Mouse (Mus musculus) CH12.LX (cell line): ENCODE data around the gene Ucp2.

ENCODE experiments used
- CTCF ChIP-seq, 2 experiments: IDR thresholded peaks in 1 of 2; conservative IDR thresholded peaks in 1 of 2; 2 replicates each; pipeline ENCODE4 v1.5.1; 2011 to 2012; ENCODE audit warnings: low read depth in 2 of 2, low read length in 2 of 2, improper control_type of control experiment in 1 of 2, inconsistent platforms in 1 of 2, mild to moderate bottlenecking in 1 of 2, moderate library complexity in 1 of 2
- EP300 ChIP-seq: IDR thresholded peaks from 2 replicates; pipeline ENCODE4 v1.6.1; 2011; ENCODE audit warnings: low read length, improper control_type of control experiment
- HCFC1 ChIP-seq: IDR thresholded peaks from 2 replicates; pipeline ENCODE4 v1.6.1; 2012; ENCODE audit warnings: low read depth, mild to moderate bottlenecking, inconsistent platforms, low read length, improper control_type of control experiment
- IRF4 ChIP-seq: IDR thresholded peaks from 2 replicates; pipeline ENCODE4 v1.6.1; 2014; ENCODE audit warnings: low read depth, mild to moderate bottlenecking, inconsistent platforms, low read length, improper control_type of control experiment
- JUND ChIP-seq: conservative IDR thresholded peaks from 2 replicates; pipeline ENCODE4 v1.6.1; 2011; ENCODE audit warnings: low read depth, low read length, improper control_type of control experiment
- KAT2A ChIP-seq: IDR thresholded peaks from 2 replicates; pipeline ENCODE4 v1.6.1; 2012; ENCODE audit warnings: low read length, improper control_type of control experiment, inconsistent platforms; ENCODE audit not compliant: insufficient replicate concordance
- MAX ChIP-seq: IDR thresholded peaks from 2 replicates; pipeline ENCODE4 v1.6.1; 2011; ENCODE audit warnings: low read length, improper control_type of control experiment
- MAZ ChIP-seq: IDR thresholded peaks from 2 replicates; pipeline ENCODE4 v1.6.1; 2012; ENCODE audit warnings: low read depth, mild to moderate bottlenecking, inconsistent platforms, low read length, improper control_type of control experiment, moderate library complexity
- POLR2A ChIP-seq: IDR thresholded peaks from 2 replicates; pipeline ENCODE4 v1.6.1; 2011; ENCODE audit warnings: low read depth, mild to moderate bottlenecking, improper control_type of control experiment, low read length
- SMC3 ChIP-seq: IDR thresholded peaks from 2 replicates; pipeline ENCODE4 v1.6.1; 2011; ENCODE audit warnings: low read depth, low read length, improper control_type of control experiment
- TBP ChIP-seq: conservative IDR thresholded peaks from 2 replicates; pipeline ENCODE4 v1.6.1; 2011; ENCODE audit warnings: low read depth, low read length, improper control_type of control experiment
- TCF12 ChIP-seq: IDR thresholded peaks from 2 replicates; pipeline ENCODE4 v1.6.1; 2014; ENCODE audit warnings: low read depth, mild to moderate bottlenecking, inconsistent platforms, low read length, improper control_type of control experiment
- USF2 ChIP-seq: conservative IDR thresholded peaks from 2 replicates; pipeline ENCODE4 v1.6.1; 2011; ENCODE audit warnings: low read depth, low read length, improper control_type of control experiment
- ZNF384 ChIP-seq: IDR thresholded peaks from 2 replicates; pipeline ENCODE4 v1.6.1; 2012; ENCODE audit warnings: low read depth, low read length, improper control_type of control experiment, inconsistent platforms

- TF ChIP-seq KAT2A = no peak
- TF ChIP-seq CTCF (conservative IDR thresholded peaks at IDR 0.05 in 1 of 2, IDR thresholded peaks at IDR 0.05 in 1 of 2; ENCODE audit: low read depth in 2 of 2, low read length in 2 of 2) = no peak
- TF ChIP-seq EP300 = no peak
- TF ChIP-seq MAZ = no peak
- TF ChIP-seq SMC3 = no peak
- TF ChIP-seq TCF12 = no peak
- TF ChIP-seq POLR2A = no peak
- no peak for TF ChIP-seq ZNF384
- TF ChIP-seq MAX = no peak
- no peak for TF ChIP-seq IRF4
- TF ChIP-seq USF2 = no peak
- TF ChIP-seq TBP = no peak
- TF ChIP-seq HCFC1 = no peak
- no peak for TF ChIP-seq JUND
Observed at GRCm38 (mm10) chr7:100480175-100480574, 13.0 kb upstream of the Ucp2 start.
